Mouse (Mus musculus) kidney, adult 8-10 months (tissue): ENCODE results near the gene Dgkg.

ENCODE experiments used
- DNase-seq, 2 experiments: peaks; one replicate each; pipeline ENCODE4 v3.0.0; 2022

The Dgkg gene

DNA sequence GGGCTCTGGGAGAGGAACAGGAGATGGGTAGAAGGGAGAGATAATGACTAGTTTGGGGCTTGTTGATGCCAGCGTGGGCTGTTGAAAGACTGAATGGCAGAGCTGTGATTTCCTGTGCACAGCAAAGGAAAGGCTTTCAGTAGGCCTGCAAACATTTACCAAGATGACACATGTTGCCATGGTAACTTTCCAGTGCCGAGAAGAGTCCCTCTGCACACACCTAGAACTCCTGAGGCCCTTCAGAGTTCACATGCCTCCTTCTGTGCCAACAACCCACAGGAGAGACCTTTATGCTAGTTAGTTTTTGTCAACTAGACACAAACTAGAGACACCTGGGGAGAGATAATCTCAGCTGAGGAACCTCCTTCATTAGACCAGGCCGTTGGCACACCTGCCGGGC lies 163.6 kb downstream of the Dgkg start:
- no peak for DNase-seq

GRCm38 (mm10) chr16:22491446-22492166 lies 165.4 kb downstream of the Dgkg start:
- DNase-seq: no peak

GRCm38 (mm10) chr16:22483900-22484299 lies 173.1 kb downstream of the Dgkg start:
- no peak for DNase-seq

GRCm38 (mm10) chr16:22479322-22479721 lies 177.7 kb downstream of the Dgkg start:
- no peak for DNase-seq

DNA sequence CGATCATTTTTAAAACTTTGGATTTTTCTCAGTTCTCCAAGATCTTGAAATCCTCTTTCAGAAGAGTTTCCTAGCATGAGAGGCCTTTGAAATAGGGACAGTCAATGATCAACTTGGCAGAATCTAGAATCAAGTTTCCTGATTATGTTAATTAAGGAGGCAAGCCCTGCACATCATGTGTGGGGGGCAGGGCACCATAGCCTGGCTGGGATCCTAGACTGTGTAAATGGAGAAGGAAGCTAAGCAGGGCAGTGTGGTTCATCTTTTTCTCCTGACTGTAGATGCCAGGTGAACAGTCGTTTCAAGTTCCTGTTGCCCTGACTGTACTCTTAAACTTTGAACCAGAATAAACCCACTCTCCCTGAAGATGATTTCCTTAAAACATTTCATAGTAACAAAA lies 185.3 kb downstream of the Dgkg start:
- DNase-seq: peak; percentile 65 to 70

DNA sequence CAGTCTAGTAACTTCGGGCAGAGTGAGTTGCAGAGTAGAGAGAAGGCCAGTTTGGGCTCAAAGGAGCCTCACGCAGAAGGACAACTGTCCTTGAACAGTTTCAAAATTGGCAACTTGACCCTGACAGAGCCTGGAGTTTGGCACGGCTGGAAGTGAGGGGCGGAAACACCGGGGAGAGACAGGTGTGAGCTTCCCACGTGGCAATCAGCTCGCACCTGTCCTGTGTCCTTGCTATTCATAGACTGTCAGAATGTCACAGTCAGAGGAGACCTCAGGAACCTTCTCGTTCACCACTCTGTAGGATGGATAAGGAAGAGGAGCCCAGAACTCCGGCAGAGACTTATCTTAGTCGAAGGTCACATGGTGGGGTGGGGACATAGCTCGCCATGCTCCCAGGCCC lies 187.6 kb downstream of the Dgkg start:
- no peak for DNase-seq

GRCm38 (mm10) chr16:22467111-22467510 lies 189.9 kb downstream of the Dgkg start:
- no peak for DNase-seq

GRCm38 (mm10) chr16:22466381-22466780 lies 190.6 kb downstream of the Dgkg start:
- no peak for DNase-seq

DNA sequence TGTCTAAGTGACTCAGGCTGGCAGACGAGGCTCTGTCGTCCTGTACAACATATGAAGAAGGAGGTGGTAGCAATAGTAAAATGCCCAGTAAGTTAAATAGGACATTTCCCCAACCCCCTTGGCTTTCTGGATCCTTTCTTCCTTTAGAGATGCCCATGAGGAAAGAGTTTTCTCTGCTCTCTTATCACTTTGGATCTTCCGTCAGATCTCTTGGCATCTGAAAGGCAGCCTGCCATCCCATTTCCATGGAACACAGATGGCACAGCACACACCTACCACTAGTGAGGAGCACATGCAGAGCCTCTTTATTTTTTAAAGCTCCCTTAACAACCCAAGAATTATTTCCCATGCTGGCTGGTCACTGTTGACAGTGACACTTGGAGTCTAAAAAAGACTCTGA lies 194.8 kb downstream of the Dgkg start:
- no peak for DNase-seq

GRCm38 (mm10) chr16:22461728-22462127 lies 195.3 kb downstream of the Dgkg start:
- DNase-seq: no peak

GRCm38 (mm10) chr16:22460960-22461359 lies 196.1 kb downstream of the Dgkg start:
- DNase-seq: no peak

DNA sequence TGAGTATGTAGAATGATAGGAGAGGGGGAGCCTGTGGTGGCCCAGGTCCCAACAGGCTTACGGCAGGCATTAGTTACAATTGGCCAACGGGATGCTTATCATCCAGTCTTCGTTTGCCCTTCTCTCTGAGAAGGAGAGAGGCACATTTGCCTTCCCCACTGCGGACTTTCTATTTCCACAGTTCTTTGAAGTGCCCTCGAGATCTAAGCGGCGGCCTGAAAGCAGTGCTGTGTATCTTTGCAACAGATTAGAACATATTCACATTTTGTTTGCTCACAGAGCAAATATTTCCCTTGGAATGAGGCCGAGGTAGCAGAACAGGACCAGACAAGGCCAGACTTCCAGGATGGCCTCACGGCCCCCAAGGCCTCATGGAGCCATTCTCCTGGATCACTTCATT lies 204.9 kb downstream of the Dgkg start:
- no peak for DNase-seq

- DNase-seq: no peak
These were observed 208.9 kb downstream of the Dgkg start for GRCm38 (mm10) chr16:22448093-22448492.

DNA sequence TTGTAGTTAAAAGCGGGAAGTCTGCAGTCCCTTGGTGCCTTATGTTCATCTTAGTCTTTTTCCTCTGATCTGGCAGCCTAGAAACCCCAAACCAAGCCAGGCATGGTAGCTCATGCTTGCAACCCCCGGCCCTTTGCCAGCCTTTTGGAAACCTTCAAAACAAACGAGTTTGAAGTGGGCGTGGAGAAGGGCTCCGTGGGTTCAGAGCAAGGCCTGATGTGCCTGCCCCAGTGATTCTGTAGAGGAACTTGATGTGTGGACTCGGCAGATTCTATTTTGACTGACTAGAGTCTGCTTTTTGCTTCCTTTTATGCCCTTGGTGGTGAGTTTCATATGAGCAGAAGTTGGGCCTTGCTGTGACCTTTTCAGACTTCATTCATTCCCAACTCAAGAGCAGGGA lies 212.2 kb downstream of the Dgkg start:
- no peak for DNase-seq

DNA sequence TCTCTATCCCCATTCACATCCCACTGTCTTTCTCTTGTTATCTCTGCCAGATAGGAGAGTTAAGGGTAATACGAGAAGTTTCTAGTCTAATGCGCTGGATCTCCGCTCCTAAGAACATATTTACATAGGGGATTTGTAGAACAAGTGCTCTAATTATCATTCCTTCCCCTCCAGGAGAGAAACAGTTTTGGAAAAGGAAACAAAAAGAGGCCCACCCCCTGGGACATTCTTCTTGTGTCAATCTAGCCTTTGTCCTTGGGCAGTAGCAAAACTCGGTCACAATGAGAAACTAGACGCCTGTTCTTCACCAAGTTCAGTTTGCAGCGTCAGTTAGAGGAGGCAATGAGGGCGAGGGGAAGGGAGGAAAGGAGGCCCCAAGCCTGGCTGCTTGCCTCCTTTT lies 214.8 kb downstream of the Dgkg start:
- DNase-seq: no peak

- peak; percentile 19 to 22 for DNase-seq
These were observed 215.7 kb downstream of the Dgkg start for GRCm38 (mm10) chr16:22441317-22441716.

GRCm38 (mm10) chr16:22440269-22440668 lies 216.8 kb downstream of the Dgkg start:
- DNase-seq: peak; percentile 75

DNA sequence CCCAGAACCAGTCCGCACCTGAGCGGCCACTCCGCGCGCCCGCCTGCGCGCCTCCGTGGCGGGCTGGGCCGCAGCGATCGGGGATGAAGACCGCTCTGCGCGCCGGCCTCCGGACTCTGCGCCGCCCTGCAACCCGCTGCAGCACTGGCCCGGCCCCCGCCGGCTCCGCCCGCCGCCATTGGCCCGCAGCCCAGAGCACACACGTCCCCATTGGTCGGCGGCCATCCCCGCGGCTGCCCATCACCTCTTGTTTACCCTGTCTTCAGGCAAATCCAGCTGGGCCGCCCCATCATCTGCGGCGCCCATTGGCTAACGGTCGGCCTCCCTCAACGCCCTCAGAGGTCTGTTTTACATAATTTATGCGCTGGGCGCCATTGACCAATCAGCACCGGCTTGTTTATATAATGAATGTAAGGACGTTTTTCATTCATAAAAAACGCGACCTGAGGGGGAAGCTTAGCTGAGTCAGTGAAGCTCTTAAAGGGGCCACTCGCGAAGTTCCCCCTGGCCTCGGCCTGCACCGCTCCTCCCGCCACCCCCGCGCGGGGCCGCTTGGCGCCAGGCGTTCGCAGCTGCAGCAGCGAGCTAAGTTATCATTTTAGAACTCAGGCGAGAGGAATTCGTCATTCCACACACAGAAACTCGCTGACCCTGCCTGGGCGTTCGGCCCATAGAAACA lies 217.4 kb downstream of the Dgkg start, which contains the start of gene Etv5:
Gene Etv5, minus strand, starts transcription at position 221 of the 679 bp plus-strand sequence.
- DNase-seq: peak; percentile 99 to 100

DNA sequence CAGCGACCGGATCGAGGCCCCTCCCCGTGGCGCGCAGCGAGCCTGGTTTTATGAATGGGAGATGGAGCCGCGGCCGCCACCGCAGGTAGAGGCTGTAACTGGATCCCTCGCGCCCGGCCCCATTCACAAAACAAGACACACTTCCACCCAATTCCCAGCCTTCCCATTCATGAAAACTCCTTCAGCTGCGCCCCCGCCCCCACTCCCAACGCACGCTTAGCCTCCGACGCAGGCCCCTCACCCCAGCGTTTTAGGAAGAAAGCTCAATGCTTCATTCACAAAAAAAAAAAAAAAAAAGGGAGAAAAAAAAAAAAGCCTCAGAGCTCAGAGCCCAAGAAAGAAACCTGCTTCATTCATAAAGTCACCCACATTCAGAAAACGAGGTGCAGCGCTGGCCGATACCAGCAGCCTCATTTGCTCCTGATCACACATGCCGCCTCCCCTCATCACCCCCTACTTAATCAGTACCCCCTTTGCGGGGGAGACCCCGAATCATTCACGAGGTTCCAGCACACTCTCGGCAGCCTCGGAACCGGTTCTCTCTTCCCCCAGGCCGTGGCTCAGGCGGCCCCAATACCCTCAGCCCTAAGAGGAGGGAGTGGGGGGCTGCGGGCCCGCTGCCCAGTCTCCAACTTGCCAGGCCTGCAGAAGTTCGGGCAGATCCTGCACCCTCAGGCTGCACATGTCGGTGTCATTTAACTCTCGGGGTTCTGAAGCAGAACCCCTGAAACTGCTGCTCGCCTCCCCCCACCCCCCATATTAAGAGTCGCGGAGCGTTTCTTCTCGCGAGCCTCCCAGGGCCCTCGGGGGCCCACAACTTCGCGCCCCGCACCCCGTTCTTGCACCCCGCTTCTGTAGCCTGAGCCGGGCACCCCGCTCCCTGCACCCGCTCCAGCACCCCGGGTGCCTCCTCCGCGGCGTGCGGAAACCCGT lies 218.3 kb downstream of the Dgkg start:
- peak; percentile 68 to 74 for DNase-seq

- no peak for DNase-seq
These were observed 220.9 kb downstream of the Dgkg start for GRCm38 (mm10) chr16:22436106-22436505.

DNA sequence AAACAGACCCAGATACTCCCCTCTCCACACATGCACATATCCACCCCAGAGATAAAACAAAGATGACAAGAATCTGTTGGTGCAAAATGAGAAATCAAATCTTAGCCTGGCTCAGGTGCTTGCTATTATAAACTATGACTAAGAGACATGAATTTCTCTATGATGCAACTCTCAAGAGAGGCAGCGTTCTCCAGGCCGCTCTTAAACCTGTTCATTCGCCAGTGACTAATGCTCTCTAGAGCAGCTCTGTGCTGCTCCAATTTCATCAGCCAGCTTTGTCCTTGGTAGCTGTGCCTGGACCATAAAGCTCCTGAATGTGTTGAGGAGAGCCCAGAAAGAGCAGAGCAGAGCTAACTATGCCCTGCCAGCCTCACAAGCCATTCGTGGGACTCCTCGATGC lies 222.5 kb downstream of the Dgkg start:
- DNase-seq: no peak

GRCm38 (mm10) chr16:22433944-22434343 lies 223.1 kb downstream of the Dgkg start:
- DNase-seq: no peak

DNA sequence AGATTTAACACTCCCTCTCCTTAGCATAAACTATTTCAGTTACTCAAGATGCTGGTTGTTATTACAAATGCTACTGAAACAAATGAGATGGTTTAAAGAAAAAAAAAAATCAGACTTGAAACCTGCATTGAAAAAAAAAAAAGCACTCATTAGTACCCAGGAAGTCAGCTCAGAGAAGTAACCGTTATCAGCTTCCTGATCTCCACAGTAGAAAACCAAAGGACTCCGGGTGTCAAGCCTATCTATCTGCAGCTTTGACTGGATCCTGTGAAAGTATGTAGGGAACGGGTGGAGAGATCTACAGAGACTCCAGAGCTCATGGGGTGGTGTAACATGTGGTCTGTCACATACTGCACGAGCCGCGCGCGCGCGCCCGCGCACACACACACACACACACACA lies 225.2 kb downstream of the Dgkg start:
- no peak for DNase-seq
